Mouse (Mus musculus) adipocyte (in vitro differentiated cells): Measurements from ENCODE around the gene Kcnj12.

Experiments used
- DNase-seq: peaks from one replicate; pipeline ENCODE4 v3.0.0-alpha.2; 2016; ENCODE audit warnings: low spot score

Gene Kcnj12

DNA sequence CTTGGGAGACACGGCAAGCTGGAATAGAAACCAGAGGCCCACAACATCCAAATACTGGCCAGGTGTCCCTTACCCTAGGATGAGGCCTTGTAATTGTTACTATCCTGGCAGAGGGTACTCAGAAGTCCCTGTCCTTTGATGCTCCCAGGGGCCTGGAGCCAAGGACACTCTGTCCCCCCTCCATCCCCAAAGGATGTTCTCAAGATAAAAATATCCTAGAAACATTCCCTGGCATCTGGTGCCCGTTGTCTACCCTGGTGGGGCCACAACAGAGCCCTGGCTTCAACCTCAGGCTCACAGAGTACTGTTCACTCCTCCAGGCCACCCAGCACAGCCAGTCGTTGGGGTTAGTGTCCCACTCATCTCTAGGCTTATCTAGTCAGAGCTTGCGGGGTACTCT is 38.3 kb downstream of the Kcnj12 start:
- DNase-seq: no peak

DNA sequence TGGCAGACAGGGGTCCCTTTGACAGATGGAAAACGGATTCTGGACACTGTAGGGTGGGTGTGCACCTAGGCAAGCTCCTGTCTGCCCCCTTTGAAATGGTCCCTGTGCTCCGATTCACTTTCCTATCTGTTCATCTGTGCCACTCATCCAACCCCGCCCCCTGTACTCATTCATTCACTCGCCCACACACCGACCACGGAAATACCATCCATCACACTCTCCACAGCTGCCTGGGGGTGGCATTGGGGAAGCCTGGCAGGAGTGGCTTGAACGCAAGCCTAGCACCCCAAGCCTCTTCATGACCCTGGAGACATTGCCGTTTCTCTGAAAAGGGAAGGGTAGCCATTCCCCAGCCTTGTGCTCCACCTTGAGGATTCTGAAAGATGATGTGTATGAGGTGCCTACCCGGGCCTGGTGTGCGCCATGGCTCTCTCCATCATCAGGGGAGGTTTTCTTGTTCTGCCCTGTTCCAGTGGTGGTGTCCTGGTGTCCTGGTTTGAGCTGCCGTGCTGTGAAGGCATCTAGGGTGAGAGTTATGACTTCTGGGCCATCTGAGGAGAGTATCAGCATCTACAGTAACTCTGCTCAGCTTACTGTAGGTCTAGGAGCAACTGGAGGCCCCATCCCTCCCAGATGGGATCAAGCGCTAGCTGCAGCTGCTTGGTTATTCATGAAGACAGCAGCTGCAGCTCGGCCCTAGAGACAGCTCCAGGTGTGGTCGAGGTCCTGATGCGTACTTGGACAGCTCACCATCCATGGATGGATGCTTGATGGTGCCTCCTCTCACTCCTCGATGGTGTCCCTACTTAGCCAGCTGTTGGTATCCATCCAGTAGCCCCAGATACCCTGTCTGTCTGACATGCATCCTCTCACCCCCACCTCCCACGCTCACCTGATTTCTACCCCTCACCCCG is 40.4 kb downstream of the Kcnj12 start:
- DNase-seq: no peak

- DNase-seq: no peak
These were observed 41.1 kb downstream of the Kcnj12 start for GRCm38 (mm10) chr11:61063503-61063902.

DNA sequence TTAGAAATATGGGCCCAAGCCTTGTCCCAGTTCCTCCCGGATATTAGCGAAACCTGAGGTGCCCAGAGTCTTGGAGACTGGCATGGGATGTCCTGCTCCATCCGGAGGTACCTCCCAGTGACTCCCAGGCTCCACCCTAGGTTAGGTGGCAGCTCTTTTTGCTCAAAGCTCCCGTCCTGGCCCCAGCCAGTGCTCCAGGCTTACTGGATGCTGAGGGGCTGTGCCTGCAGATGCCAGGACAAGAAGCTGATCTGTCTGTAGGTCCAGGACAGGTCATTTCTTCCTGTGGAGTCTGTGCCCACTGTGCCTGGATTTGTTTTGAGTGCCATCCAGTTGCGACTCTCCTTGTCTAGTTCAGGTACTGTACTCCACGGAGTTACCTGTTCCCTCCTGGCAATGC is 43.3 kb downstream of the Kcnj12 start:
- no peak for DNase-seq

- no peak for DNase-seq
These were observed 44.9 kb downstream of the Kcnj12 start for GRCm38 (mm10) chr11:61067133-61067835.

GRCm38 (mm10) chr11:61068866-61069265 is 46.5 kb downstream of the Kcnj12 start:
- DNase-seq: no peak

- no peak for DNase-seq
These were observed 47.3 kb downstream of the Kcnj12 start for GRCm38 (mm10) chr11:61069645-61070044.

DNA sequence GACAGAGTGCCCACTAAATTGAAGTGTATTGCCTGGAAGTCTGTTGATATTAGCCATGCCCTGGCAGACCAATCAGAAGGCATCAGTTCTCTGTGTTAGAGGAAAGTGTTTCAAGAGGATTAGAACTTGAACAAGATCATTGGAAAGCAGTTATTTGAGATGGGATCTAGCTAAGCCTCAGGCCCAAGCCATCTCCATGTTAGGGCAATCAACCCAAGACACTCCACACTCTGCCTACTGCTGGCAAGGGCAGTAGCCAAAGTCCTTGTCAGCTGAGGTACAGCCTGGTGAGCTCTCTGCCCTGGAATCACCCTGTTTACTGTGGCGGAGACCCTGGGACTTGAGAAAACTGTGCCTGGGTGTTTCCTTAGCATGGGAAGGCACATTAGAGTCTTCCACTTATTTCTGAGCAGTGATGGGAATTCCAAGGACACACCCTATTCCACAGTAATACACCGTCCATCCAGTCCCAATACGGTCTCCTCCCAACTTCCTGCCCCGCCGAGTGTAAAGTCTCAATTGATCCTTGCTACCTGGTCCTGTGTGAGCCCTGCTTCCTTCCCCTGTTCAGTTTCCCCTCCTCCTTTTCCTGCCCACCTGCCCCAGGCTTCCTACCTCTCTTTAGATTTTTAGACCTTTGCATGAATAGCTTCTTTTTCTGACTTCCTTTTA is 52.4 kb downstream of the Kcnj12 start:
- DNase-seq: no peak

DNA sequence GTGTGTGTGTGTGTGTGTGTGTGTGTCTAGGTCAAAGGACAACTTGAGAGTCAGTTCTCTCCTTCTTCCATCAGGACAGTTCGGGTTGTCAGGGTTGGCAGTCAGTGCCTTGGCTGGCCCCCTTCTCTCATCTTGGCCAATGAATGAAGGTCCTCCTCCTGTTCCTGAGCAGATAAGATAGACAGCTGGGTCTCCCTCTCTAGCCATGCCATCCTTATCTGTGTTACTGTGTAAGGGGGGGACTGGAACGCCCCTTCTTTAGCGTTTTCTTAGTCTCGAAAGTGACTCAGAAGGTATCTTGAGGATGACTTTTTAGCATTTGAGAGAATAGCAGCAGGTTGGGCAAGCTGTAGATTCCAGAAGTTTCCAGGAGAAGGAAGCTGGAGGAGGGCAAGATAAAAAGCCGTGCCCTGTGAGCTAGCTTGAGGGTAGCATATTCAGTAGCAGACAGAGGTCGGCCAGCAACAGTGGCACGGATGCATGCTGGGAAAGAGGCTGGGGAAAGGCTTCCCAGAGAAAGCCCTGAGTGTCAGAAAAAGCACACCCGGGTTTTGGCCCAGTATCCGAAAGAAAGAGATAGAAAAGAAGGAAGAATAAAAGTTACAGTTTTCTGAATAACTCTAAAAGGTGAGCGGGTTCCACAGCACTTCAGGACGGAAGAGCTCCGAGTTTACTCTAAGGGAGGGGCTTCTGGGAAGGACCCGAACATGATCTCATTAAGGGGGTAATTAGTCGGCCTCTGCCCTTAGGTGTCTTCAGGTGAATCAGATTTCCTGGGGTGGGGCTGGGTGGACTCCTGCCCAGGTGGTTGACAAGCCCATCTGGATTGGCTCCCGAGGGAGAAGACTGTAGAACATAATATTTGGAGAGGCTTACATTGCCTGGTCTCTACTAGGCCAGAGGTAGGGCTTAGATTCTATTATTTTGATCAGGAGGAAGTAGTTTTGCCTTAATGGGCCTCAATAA is 53.3 kb downstream of the Kcnj12 start:
- no peak for DNase-seq

- no peak for DNase-seq
These were observed 59.3 kb downstream of the Kcnj12 start for GRCm38 (mm10) chr11:61081624-61082023.

DNA sequence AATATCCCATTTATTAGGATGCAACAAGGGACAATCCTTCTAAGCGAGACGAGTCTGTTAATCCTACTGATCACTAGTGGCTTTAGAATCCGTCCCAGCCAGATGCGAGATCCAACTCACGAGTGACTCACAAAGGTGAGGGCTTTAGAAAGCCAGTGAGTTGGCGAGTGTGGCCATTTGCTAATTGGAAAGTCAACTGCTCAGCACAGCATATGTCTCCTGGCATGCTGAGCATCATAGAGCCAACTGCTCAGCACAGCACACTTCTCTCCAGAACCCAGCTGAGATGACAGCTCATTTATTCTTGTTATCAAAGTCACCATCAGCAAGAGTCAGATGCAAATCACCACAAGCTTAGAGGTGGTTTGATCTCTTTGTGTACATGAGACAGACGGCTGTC is 67.8 kb downstream of the Kcnj12 start:
- DNase-seq: no peak

GRCm38 (mm10) chr11:61091192-61091591 is 68.8 kb downstream of the Kcnj12 start:
- no peak for DNase-seq

DNA sequence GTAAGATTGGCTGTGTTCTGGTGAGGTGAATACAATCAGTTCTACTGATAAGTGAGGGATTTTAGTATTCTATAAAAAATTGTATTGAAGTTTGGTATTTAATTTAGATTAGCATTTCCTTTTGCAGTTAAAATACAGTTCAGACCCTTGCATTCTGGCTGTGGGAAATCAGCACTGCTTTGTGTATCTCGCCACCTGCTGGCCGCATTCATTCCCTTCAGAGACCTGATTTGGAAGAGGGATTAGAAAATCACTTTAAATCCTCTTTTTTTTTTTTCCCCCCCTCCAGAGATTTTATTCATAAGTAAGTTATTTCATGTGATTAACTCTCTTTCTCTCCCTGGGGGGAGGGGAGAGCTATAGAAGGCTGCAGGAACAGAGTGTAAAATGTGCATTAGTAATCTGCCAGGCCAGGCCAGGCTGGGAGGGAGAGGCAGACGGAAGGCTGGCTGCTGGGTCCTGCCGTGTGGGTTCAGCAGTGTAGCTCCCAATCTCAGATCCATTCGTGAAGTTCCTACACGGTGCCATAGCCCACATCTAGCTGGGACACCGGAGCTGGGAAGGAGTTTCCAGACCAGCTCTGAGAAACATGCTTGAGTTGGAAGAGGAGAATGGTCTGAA is 69.4 kb downstream of the Kcnj12 start:
- DNase-seq: peak; percentile 83

- DNase-seq: no peak
These were observed 75.7 kb downstream of the Kcnj12 start for GRCm38 (mm10) chr11:61098046-61098445.

DNA sequence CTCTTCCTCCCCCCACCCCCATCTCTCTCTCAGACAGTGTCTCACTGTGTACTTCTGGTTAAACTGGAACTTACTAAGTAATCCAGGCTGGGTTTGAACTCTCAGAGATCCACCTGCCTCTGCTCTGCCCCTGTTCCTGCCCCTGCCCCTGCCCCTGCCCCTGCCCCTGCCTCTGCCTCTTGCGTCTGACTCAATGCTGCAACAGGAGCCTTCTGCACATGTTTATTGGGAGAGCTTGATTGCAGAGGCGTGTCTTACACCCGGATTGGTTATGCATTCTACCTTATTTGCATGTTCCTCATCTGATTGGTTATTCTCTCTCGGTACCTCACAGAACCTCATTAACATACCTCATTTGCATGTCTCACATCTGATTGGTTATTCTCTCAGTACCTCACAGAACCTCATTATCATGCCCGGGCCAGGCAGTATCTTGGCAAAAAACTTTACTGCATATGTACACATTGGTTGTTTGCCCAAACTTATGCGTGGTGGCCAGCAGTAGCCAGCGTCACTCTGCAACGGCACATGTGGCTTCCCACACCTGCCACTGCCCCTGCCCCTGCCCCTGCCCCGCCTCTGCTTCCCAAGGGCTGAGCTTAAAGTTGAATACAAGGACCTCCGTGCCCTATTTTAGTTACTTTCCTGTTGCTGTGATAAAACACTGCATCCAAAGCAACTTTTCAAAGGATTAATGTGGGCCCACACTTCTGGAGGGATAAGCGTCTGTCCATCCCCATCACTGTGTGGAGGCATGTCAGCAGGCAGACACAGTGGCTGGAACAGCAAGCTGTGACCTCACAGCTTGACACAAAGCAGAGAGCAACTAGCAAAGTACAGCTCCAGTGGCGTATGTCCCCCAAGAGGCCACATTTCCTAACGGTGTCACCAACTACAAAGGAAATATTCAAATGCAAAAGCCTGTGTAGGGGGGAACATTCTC is 80.3 kb downstream of the Kcnj12 start:
- no peak for DNase-seq

- peak; percentile 92 for DNase-seq
These were observed 82.0 kb downstream of the Kcnj12 start for GRCm38 (mm10) chr11:61104241-61104901.

DNA sequence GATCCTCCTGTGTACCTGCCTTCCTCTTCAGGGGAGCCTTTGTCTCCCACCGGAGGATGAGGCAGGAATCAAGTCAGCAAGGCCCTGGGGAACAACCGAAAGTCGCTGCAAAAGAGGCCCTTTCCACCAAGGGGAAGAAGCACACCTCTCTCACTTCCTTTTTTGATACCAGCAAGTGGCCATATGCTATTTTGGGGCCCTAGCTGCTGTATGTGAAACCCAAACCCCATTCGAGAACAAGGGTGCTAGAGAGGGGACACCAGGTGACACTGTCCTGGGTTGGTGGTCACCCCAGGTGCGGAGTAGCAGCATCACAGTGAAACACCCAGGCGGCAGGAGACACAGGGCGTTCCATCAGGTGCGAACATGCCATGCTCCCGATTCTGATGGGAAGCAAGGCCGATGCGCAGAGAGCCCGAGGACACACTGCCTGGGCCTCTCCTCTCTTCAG is 86.6 kb downstream of the Kcnj12 start:
- DNase-seq: no peak

GRCm38 (mm10) chr11:61109707-61110106 is 87.3 kb downstream of the Kcnj12 start:
- DNase-seq: no peak

DNA sequence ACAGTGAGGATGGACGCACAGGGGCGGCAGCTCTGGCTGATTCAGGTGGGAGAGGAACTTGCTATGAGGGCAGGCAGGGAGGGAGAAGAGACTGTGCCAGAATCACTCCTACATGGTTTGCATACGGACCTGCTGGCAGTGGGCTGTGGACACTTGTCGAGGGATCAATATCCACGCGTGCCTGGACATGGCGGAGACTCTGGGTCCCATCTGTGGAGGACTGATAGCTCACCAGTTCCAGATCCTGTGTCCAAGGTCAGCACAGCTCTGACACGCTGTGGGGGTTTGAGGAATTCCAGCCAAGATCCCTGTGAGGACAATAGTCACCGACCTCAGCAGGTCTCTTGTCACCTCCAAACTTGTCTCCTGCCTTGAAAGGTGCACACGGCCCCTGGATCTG is 87.7 kb downstream of the Kcnj12 start:
- no peak for DNase-seq
